Mouse (Mus musculus) heart, adult 2 months (tissue): ENCODE results near the gene Gabra6.

Experiments
- CTCF ChIP-seq: fragments of 200-600 bp; IDR thresholded peaks from 2 replicates; pipeline ENCODE4 v1.8.1; 2022; ENCODE audit warnings: antibody characterized with exemption, mild to moderate bottlenecking, moderate library complexity
- EP300 ChIP-seq: fragments of 200-500 bp; IDR thresholded peaks from 2 replicates; pipeline ENCODE4 v1.6.1; 2011; ENCODE audit warnings: low read depth, low read length, control low read depth; ENCODE audit not compliant: insufficient read depth
- POLR2A ChIP-seq: fragments of 200-500 bp; IDR thresholded peaks from 2 replicates; pipeline ENCODE4 v1.6.1; 2011; ENCODE audit warnings: mild to moderate bottlenecking, low read depth, low read length, control low read depth; ENCODE audit not compliant: insufficient read depth

DNA sequence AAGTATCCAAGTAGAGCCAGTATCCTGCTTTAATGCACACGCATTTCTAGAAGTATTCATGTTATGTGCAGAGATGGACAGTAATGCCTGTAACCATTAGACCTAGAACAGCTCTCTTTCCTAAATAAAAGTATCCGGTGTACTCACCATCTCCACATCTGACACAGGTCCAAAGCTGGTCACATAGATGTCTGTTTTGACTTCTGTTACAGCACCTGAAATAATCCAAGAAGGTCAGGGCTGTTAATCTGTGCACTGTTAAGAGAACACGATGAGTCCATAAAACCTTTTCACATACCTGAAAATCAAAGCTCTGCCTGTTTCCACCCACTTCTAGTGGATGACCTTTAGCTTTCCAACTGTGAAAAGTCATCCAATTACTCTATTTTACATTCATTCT lies 1.4 kb downstream of the Gabra6 start:
- TF ChIP-seq CTCF (no peak), POLR2A (no peak), EP300 (no peak)
